Mouse (Mus musculus): ENCODE data around the gene Dip2b. TPM values are rescaled to one million over a fixed set of nuclear protein-coding genes. Genes with fewer than 3 reads are reported as not detected.

Gene Dip2b
- polyA plus RNA-seq, 1 experiment from 2014 or later: 22.8 TPM

DNA sequence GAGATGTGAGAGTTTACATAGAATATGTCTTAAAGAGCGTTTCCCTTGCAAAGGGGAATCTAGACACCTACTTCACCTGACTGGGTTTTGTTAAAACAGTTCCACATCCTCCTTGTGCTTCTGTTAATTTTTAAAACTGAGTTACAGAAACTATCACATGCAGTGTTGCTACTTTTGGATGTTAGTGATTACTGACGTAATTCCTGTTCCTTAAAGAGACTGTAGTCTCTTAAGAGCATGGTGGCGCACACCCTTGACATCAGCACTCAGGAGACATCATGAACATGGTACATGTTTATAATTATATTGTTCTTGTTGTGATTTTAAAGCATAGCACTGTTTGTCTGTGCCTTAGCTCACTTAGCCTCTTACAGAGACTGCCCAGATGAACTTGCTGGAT is 113.9 kb downstream of the Dip2b start:
- Histone ChIP-seq H3K4me3 (ENCODE audit: inconsistent target) (no peak overlapping the region), H3K79me2 (ENCODE audit: inconsistent target) (peaks cover 12% of the 10 kb centered on the region; the same call in 1 of the 2 replicates), H3K36me3 (ENCODE audit: inconsistent target) (peaks cover 34% of the 10 kb centered on the region), H3K27ac (peak overlapping the region; percentile 75)
- 81% methylated on average over 3 of the region's 3 CpGs for WGBS (ENCODE audit: missing documents)

DNA sequence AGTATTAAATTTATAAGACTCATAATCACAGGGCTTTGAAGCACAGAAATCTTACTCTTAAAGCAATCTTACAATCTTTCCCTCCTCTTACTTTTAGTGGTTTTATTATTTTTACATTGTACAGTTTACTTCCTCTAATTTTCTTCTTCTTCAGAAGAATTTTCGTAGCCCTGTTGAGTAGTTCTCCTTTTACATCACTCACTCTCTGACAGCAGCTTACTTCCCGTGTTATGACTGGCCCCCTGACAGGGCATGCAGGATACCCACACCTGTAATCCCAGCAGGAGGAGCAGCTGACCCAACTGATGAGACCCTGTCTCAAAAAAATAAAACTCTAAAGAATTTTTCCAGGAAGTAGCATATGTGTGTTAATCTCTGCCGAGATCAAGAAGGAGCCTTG is 114.6 kb downstream of the Dip2b start:
- Histone ChIP-seq H3K4me3 (ENCODE audit: inconsistent target) (no peak overlapping the region), H3K79me2 (ENCODE audit: inconsistent target) (peaks cover 4% of the 10 kb centered on the region; the same call in 1 of the 2 replicates), H3K27ac (peak overlapping the region; percentile 75), H3K36me3 (ENCODE audit: inconsistent target) (peaks cover 41% of the 10 kb centered on the region)
- 8% methylated on average over 3 of the region's 3 CpGs for WGBS (ENCODE audit: missing documents)

DNA sequence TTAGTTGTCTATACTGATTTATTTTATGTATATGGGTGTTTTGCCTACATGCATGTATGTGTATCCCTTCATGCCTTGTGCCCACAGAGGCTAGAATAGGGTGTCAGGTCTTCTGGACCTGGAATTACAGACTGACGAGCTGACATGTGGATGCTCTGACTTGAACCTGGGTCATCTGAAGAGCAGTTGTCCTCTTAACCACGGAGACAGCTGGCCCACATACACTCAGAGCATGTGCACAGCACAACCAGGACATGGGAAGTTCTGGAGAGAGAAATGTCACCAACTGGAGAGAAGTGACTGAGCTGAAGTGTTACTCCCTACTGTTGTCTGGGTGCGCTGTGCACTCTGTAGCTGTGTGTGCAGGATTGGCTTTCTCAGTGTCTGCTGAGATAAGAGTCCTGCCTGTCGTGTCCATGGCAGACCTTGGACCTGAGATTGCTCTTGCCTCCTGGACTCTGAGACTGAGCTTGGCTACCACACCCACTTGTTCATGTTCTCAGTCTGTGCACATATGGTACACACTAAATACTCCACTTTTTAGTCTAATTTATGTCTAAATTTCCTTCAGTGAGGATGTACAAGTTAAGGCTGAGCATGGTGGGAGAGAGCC is 117.7 kb downstream of the Dip2b start:
- Histone ChIP-seq H3K79me2 (ENCODE audit: inconsistent target) (no peaks in the 10 kb centered on the region), H3K27ac (no peak overlapping the region)

DNA sequence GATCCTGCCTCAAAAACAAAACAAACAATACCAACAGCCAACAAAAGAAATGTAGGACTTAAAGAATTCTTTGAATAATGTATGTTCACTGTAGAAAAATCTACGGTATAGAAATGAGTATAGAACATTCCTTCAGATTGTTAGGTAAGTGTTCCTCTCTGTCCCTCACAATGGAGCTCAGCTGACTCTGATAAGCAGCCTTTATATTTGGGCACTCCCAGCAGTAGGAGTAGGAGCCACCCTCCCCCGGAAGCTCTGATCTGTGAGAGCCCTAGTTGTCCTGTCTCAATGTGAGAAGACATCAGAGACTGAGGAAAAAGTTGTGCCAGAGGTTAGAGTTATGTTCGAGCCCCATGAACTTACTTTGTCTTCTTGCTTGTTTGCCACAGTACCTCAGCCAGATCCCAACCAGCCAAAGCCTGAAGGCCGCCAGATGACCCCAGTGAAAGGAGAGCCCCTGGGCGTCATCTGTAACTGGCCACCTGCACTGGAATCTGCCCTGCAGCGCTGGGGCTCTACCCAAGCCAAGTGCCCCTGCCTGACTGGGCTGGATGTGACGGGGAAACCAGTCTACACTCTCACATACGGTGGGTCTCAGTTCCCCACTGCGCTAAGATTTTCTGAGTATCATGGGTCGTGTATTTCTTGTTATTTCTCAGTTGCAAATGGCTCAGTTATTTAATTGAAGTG is 118.5 kb downstream of the Dip2b start:
- Histone ChIP-seq H3K27ac (no peak overlapping the region), H3K36me3 (ENCODE audit: inconsistent target) (peaks cover 77% of the 10 kb centered on the region), H3K79me2 (ENCODE audit: inconsistent target) (no peaks in the 10 kb centered on the region), H3K4me3 (ENCODE audit: inconsistent target) (no peak overlapping the region)
- 96% methylated on average over 10 of the region's 10 CpGs for WGBS (ENCODE audit: missing documents)

More for the DNA sequence above, 117.7 kb downstream of the Dip2b start:
- WGBS (ENCODE audit: missing documents): 89% methylated on average over 4 of the region's 4 CpGs
- H3K4me3 ChIP-seq (ENCODE audit: inconsistent target): no peak overlapping the region
- peaks cover 69% of the 10 kb centered on the region for H3K36me3 ChIP-seq (ENCODE audit: inconsistent target)

DNA sequence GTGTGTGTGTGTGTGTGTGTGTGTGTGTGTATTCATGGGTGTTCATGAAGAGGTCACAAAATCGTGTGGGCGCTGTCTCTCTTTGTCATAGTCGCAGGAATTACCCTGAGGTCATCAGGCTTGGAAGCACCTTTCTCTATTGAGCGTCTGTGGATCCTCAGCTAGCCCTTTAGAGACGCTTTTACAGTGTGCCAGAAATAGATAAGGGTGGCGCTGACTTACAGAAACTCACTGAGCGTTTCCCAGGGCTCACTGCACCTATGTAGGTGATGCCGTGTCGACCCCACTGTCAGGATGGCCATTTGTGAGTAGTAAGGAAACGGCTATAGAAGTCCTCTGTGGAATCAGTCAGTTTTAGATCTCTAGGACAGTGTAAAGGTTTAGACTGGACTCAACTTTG is 120.5 kb downstream of the Dip2b start:
- 96% methylated on average over 10 of the region's 10 CpGs for WGBS (ENCODE audit: missing documents)
- no peak overlapping the region for H3K27ac ChIP-seq
- H3K36me3 ChIP-seq (ENCODE audit: inconsistent target): peaks cover 82% of the 10 kb centered on the region
- H3K4me3 ChIP-seq (ENCODE audit: inconsistent target): no peak overlapping the region
- no peaks in the 10 kb centered on the region for H3K79me2 ChIP-seq (ENCODE audit: inconsistent target)

DNA sequence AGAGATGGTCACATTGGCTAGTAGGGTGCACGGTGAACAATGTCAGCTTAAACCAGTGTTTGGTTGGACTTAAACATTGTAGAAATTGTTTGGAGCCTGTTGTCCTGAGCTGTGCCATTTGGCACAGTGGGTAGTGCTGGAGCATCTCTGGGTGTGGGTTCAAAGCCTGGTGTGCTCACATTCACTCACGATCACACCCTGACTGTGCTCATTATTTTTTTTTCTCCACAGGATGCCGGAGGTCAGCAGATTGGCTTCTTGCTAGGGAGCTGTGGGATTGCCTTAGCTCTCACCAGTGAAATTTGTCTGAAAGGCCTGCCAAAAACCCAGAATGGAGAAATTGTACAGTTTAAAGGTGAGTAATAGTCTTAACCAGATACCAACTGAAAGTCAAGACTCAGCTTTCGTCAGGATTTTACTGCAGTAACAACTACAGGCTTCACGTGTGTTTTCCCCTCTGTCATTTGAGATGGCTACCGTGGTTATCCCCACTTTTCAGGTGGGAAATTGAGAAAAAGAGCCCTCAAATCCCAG is 123.3 kb downstream of the Dip2b start:
- Histone ChIP-seq H3K4me3 (ENCODE audit: inconsistent target) (no peak overlapping the region), H3K27ac (no peak overlapping the region), H3K79me2 (ENCODE audit: inconsistent target) (no peaks in the 10 kb centered on the region), H3K36me3 (ENCODE audit: inconsistent target) (peaks cover 66% of the 10 kb centered on the region)
- 96% methylated on average over 6 of the region's 6 CpGs for WGBS (ENCODE audit: missing documents)

DNA sequence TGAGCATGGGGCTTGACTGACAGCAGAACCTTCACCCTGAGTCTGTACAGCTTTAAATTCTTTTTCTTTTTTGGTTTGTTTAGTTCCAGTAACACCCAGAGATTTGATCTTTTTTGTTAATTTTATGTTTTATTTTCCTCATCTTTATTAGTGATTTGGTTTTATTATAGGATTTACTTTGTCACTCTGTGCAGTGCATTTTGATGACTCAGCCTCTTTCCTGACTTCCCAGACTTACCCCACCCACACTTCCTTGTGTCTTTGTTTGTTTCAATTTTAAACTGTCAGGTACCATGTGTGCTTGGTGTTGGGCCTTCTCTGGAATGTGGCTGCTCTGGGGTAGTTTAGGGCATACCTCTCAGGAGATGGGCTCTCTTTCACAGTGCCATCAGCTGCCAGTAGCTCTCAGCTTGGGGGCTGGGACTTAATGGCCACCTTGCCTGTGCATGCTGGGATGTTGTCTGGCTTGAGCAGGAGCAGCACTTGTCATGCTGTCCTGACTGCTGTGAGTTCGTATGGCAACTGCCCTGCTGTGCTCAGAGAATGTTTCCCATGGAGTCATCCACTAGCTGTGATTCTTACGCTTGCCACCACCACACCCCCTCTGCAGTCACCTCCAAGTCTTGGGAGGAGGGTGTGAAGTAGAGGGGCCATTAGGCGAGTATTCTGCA is 125.1 kb downstream of the Dip2b start:
- Histone ChIP-seq H3K4me3 (ENCODE audit: inconsistent target) (no peak overlapping the region), H3K27ac (no peak overlapping the region), H3K79me2 (ENCODE audit: inconsistent target) (no peaks in the 10 kb centered on the region), H3K36me3 (ENCODE audit: inconsistent target) (peaks cover 67% of the 10 kb centered on the region)
- 92% methylated on average over 3 of the region's 3 CpGs for WGBS (ENCODE audit: missing documents)

DNA sequence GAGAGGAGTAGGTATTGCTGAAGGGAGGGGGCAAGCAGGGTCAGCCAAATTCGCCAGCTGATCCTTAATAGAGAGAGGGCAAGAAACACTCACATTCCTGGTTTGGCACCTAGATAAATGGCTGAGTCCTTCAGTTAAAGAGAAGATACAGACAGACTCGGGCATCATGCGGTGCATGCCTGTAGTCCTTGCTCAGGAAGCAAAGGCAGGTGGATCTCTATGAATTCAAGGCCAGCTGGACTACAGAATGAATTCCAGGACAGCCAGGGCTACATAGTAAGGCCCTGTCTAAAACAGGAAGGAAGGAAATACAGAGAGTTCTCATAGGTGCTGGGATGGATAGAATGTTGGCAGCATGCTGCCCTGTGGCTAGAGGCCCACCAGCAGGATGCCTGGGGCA is 128.0 kb downstream of the Dip2b start:
- H3K27ac ChIP-seq: no peak overlapping the region
- no peak overlapping the region for H3K4me3 ChIP-seq (ENCODE audit: inconsistent target)
- no peaks in the 10 kb centered on the region for H3K79me2 ChIP-seq (ENCODE audit: inconsistent target)
- WGBS (ENCODE audit: missing documents): 93% methylated on average over 3 of the region's 3 CpGs
- peaks cover 64% of the 10 kb centered on the region for H3K36me3 ChIP-seq (ENCODE audit: inconsistent target)

DNA sequence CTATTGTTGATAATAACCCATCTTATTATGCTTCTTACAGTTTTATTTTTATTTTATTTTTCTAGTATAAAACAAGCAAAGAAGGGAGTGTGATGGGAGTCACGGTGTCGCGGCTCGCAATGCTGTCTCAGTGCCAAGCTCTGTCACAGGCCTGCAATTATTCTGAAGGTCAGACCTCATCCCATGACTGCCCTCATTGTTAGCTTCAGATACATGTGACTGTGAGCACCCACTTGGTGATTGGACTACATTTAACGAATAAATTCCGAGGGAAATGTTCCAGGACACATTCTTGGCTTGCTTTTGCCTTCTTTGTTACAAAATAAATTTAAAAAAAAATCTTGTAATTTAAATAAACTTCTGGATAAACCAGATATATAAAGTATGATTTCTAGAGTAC is 129.3 kb downstream of the Dip2b start:
- H3K79me2 ChIP-seq (ENCODE audit: inconsistent target): no peaks in the 10 kb centered on the region
- WGBS (ENCODE audit: missing documents): 100% methylated on average over 6 of the region's 6 CpGs
- H3K36me3 ChIP-seq (ENCODE audit: inconsistent target): peaks cover 69% of the 10 kb centered on the region
- no peak overlapping the region for H3K4me3 ChIP-seq (ENCODE audit: inconsistent target)
- no peak overlapping the region for H3K27ac ChIP-seq

DNA sequence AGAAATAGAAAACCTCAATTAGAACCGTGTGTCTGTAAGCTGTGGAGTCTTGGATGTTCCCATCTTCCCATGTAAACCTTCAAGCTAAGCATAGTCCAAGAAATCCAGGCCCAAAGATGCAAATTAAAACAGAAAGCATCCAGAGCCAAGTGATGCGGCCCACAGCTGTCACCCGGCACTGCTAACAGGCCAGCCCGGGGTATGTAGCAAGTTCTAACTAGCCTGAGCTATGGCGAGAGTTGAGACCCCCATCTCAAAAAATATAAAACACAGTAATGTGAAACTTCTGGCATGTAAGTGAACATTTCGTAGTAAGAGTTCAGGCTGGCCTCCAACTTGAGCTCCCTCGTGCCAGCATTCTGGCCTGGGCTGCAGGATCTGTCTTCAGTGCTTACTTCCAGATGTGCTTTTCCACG is 129.7 kb downstream of the Dip2b start:
- 95% methylated on average over 7 of the region's 8 CpGs for WGBS (ENCODE audit: missing documents)
- Histone ChIP-seq H3K79me2 (ENCODE audit: inconsistent target) (no peaks in the 10 kb centered on the region), H3K27ac (no peak overlapping the region), H3K36me3 (ENCODE audit: inconsistent target) (peaks cover 73% of the 10 kb centered on the region), H3K4me3 (ENCODE audit: inconsistent target) (no peak overlapping the region)

DNA sequence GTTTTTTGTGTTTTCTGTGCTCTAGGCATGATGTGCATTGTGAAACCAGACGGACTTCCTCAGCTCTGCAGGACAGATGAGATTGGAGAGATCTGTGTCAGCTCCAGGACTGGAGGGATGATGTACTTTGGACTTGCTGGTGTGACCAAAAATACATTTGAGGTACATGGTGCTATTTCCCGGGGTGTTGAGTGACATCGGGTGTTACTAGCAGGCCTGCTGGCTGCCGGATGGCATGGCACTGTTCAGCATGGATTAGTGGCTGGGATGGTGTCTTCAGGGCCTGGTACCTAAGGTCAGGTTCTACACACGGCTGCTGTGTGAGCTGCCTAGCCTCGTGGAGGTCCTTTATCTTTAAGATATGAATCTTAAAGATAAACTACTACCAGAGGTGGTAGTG is 136.7 kb downstream of the Dip2b start:
- no peaks in the 10 kb centered on the region for H3K79me2 ChIP-seq (ENCODE audit: inconsistent target)
- peaks cover 40% of the 10 kb centered on the region for H3K36me3 ChIP-seq (ENCODE audit: inconsistent target)
- WGBS (ENCODE audit: missing documents): 86% methylated on average over 6 of the region's 6 CpGs
- peak overlapping the region; percentile 35 for H3K27ac ChIP-seq
- no peak overlapping the region for H3K4me3 ChIP-seq (ENCODE audit: inconsistent target)

DNA sequence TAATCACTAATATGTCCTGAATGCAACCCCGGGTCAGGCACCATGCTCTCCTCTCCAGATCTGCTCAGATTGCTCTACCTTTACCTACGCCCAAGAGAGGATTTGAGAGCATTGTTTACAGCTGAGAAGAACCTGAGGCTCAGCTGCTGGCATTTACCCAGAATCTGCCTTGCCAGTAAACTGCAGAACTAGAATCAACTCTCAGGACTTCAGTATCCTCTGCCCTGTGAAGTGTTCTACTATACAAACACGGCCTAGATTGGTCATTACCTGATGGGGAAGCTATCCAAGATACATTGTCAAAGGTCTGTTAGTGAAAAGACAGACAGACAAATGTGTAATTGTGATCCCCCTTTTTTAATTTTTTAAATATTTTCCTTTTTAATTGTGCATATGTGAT is 138.7 kb downstream of the Dip2b start:
- Histone ChIP-seq H3K36me3 (ENCODE audit: inconsistent target) (peaks cover 36% of the 10 kb centered on the region), H3K79me2 (ENCODE audit: inconsistent target) (no peaks in the 10 kb centered on the region), H3K27ac (no peak overlapping the region), H3K4me3 (ENCODE audit: inconsistent target) (no peak overlapping the region)
- WGBS (ENCODE audit: missing documents): 95% methylated on average over 3 of the region's 3 CpGs

DNA sequence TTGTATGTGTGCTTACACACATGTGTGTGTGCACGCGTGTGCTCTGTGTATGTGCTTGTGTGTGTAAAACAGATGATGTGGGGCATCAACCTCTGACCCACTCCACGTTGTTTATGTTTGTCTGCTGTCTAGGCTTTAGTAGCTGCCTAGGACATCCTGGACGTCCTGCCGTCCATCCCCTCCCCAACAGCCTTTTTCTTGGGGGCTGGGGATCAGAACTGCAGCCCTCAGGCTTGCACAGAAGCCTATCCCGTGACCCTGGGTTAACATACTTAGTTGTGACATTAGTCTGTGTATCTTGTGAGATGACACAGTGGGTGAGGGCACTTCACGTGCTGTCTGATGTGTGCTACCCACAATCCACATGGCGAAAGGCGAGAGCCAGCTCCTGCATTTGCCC is 139.1 kb downstream of the Dip2b start:
- Histone ChIP-seq H3K79me2 (ENCODE audit: inconsistent target) (no peaks in the 10 kb centered on the region), H3K36me3 (ENCODE audit: inconsistent target) (peaks cover 36% of the 10 kb centered on the region), H3K4me3 (ENCODE audit: inconsistent target) (no peak overlapping the region), H3K27ac (no peak overlapping the region)
- WGBS (ENCODE audit: missing documents): 94% methylated on average over 9 of the region's 9 CpGs

DNA sequence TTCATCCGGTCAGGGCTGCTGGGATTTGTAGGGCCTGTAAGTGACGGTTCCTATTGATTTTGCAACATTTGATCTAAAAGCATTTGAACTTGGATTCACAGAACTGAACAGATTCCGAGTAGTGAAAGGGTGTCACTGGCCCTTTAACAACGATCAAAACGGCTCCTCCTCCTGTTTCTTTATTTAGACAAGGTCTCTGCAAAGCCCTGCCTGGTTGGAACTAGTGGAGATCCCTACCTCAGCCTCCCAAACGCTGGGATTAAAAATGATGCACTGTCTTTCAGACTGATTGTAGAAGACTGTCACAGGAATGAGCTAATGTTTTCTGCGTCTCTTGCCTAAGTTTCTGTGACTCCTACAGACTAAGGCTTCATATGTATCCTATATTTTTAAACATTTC is 140.0 kb downstream of the Dip2b start:
- H3K27ac ChIP-seq: no peak overlapping the region
- H3K4me3 ChIP-seq (ENCODE audit: inconsistent target): no peak overlapping the region
- H3K79me2 ChIP-seq (ENCODE audit: inconsistent target): no peaks in the 10 kb centered on the region
- H3K36me3 ChIP-seq (ENCODE audit: inconsistent target): peaks cover 34% of the 10 kb centered on the region
- 50% methylated on average over 7 of the region's 7 CpGs for WGBS (ENCODE audit: missing documents)

DNA sequence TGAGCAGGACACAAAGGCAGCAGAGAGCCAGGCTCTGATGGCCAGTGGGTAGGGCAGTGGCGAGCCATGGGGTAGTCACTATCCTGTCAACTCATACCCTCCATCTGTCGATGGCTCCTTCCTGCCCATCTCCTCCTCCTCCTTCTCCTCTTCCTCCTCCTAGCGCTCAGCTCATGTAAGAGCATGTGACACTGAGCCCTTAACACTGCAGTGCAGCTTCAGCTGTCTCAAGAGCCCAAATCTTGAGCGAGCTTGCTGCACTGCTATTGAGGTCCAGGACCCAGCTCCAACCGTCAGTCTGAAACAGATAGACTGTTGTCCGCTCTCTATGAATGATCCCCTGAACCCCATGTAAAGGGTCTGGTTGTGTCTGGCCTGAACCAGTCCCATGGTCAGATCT is 141.2 kb downstream of the Dip2b start:
- Histone ChIP-seq H3K27ac (no peak overlapping the region), H3K36me3 (ENCODE audit: inconsistent target) (peaks cover 39% of the 10 kb centered on the region), H3K79me2 (ENCODE audit: inconsistent target) (no peaks in the 10 kb centered on the region), H3K4me3 (ENCODE audit: inconsistent target) (no peak overlapping the region)
- WGBS (ENCODE audit: missing documents): 38% methylated on average over 6 of the region's 6 CpGs

Measured in macrophage (primary cell).